Mouse (Mus musculus): ENCODE results near the gene Man1c1. TPM values are rescaled to one million over a fixed set of nuclear protein-coding genes. Genes with fewer than 3 reads are reported as not detected.
A peak's percentile ranks its signal among the peaks of the same experiment; 100 is the strongest.

Man1c1 gene
- polyA plus RNA-seq, 1 experiment from 2014 or later = 3.7 TPM

GRCm38 (mm10) chr4:134534932-134535786 is 168.9 kb downstream of the Man1c1 start, which contains the start of gene Mtfr1l:
Gene Mtfr1l (minus strand): TSS chr4:134535387.
- H3K4me2 ChIP-seq (replicated peaks; ENCODE audit: low read depth, low read length) = peak within 1 kb of the TSS; percentile 98
- H3K9me3 ChIP-seq (ENCODE audit: low read length) = no peaks in the 10 kb centered on the region
- peak within 1 kb of the TSS; percentile 88 for H3K9ac ChIP-seq (replicated peaks; ENCODE audit: low read length)
- peak within 1 kb of the TSS; percentile 92 for H3K27ac ChIP-seq (ENCODE audit: low read length)
- H3K4me1 ChIP-seq (ENCODE audit: insufficient read depth, low read length) = peaks cover 15% of the 10 kb centered on the region
- WGBS = under 1% methylated on average over 71 of the region's 71 CpGs
- peak; percentile 98 for ATAC-seq (ENCODE audit: low FRiP score, low TSS enrichment)
- peaks cover 19% of the 10 kb centered on the region for H3K36me3 ChIP-seq (ENCODE audit: insufficient read depth, low read length)
- H3K4me3 ChIP-seq (ENCODE audit: low read length) = peak within 1 kb of the TSS; percentile 92
- H3K27me3 ChIP-seq (ENCODE audit: insufficient read depth, low read length) = no peaks in the 10 kb centered on the region

DNA sequence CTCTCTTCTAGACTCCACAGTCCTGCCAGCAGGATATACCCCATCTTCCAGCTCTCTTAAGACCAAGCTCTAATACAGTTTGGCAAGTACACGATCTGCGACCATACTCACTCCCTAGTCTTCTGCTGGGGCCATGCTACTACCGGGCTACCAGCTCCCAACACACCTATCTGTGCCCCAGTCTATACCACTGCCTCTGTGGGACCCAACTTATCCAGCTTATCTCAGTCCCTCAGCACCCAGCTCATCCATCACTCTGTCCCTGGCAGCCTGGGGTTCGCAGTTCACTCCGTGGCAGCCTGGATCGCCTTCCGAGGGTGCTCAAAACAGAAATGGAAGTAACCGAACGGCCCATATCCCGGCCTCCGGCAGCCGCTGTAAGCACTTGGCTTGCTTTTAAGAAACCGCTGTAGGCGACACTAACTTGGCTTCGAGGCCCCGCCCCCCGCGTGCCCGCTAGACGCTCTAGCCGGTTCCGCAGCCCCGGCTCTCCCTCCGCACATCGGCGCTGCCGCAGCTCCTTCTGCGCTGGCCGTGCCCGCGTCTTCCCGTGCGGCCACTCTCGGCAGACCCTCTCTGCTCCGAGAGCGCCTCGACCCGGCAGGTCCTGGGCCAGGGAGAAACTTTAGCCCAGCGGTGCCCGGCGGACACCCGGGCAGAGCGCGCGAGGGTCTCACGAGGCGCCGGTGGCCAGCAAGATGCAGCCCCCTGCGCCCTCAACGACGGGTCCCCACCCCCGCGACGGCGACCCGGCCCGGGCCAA is 169.8 kb downstream of the Man1c1 start:
- peak overlapping the region; percentile 92 for H3K4me3 ChIP-seq (ENCODE audit: low read length)
- WGBS = under 1% methylated on average over 56 of the region's 57 CpGs
- no peaks in the 10 kb centered on the region for H3K9me3 ChIP-seq (ENCODE audit: low read length)
- H3K36me3 ChIP-seq (ENCODE audit: insufficient read depth, low read length) = peaks cover 18% of the 10 kb centered on the region; the same call in 1 of the 2 replicates
- peak overlapping the region; percentile 88 for H3K9ac ChIP-seq (replicated peaks; ENCODE audit: low read length)
- H3K4me2 ChIP-seq (replicated peaks; ENCODE audit: low read depth, low read length) = peak overlapping the region; percentile 98
- H3K4me1 ChIP-seq (ENCODE audit: insufficient read depth, low read length) = peaks cover 15% of the 10 kb centered on the region
- peak overlapping the region; percentile 92 for H3K27ac ChIP-seq (ENCODE audit: low read length)
- ATAC-seq (ENCODE audit: low FRiP score, low TSS enrichment) = peak; percentile 2; the same call in 1 of the 2 replicates
- H3K27me3 ChIP-seq (ENCODE audit: insufficient read depth, low read length) = no peaks in the 10 kb centered on the region

- ATAC-seq (ENCODE audit: low FRiP score, low TSS enrichment) = no peak
- peaks cover 15% of the 10 kb centered on the region for H3K4me1 ChIP-seq (ENCODE audit: insufficient read depth, low read length)
- no peak overlapping the region for H3K27ac ChIP-seq (ENCODE audit: low read length)
- H3K4me3 ChIP-seq (ENCODE audit: low read length) = peak overlapping the region; percentile 92; the same call in 1 of the 2 replicates
- 76% methylated on average over 4 of the region's 4 CpGs for WGBS
- H3K36me3 ChIP-seq (ENCODE audit: insufficient read depth, low read length) = peaks cover 19% of the 10 kb centered on the region
- no peaks in the 10 kb centered on the region for H3K27me3 ChIP-seq (ENCODE audit: insufficient read depth, low read length)
- H3K9ac ChIP-seq (replicated peaks; ENCODE audit: low read length) = peak overlapping the region; percentile 88
- no peaks in the 10 kb centered on the region for H3K9me3 ChIP-seq (ENCODE audit: low read length)
- peak overlapping the region; percentile 98 for H3K4me2 ChIP-seq (replicated peaks; ENCODE audit: low read depth, low read length)
Observed at GRCm38 (mm10) chr4:134533421-134533820, 170.7 kb downstream of the Man1c1 start.

DNA sequence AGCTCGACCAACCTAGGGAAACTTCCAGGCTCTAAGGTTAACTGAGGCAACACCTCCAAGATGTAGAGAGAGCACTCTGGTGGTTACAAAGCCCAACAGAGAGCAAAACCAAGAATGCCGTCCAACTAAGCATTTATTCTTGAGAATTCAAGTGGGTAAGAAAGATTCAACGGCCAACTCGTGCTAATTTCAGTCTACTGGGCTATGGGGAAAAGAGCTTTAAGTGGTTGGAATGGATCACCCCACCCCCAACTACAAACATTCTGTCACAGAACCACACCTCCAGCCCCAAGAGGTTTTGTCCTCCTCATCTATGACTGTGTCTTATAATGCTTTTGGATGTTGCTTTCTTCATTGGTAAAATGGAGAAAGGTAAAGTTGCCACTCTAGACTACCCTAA is 171.2 kb downstream of the Man1c1 start:
- Histone ChIP-seq H3K9me3 (ENCODE audit: low read length) (no peaks in the 10 kb centered on the region), H3K4me3 (ENCODE audit: low read length) (no peak overlapping the region), H3K27me3 (ENCODE audit: insufficient read depth, low read length) (no peaks in the 10 kb centered on the region), H3K4me2 (replicated peaks; ENCODE audit: low read depth, low read length) (no peak overlapping the region), H3K4me1 (ENCODE audit: insufficient read depth, low read length) (peaks cover 15% of the 10 kb centered on the region), H3K9ac (replicated peaks; ENCODE audit: low read length) (no peak overlapping the region), H3K27ac (ENCODE audit: low read length) (no peak overlapping the region), H3K36me3 (ENCODE audit: insufficient read depth, low read length) (peaks cover 23% of the 10 kb centered on the region)
- WGBS = 89% methylated on average over 4 of the region's 4 CpGs
- ATAC-seq (ENCODE audit: low FRiP score, low TSS enrichment) = no peak

GRCm38 (mm10) chr4:134526220-134526619 is 177.9 kb downstream of the Man1c1 start:
- no peak for ATAC-seq (ENCODE audit: low FRiP score, low TSS enrichment)
- WGBS = 81% methylated on average over 5 of the region's 5 CpGs
- Histone ChIP-seq H3K27me3 (ENCODE audit: insufficient read depth, low read length) (no peaks in the 10 kb centered on the region), H3K4me3 (ENCODE audit: low read length) (no peak overlapping the region), H3K9ac (replicated peaks; ENCODE audit: low read length) (no peak overlapping the region), H3K36me3 (ENCODE audit: insufficient read depth, low read length) (peaks cover 38% of the 10 kb centered on the region), H3K4me2 (replicated peaks; ENCODE audit: low read depth, low read length) (no peak overlapping the region), H3K4me1 (ENCODE audit: insufficient read depth, low read length) (no peaks in the 10 kb centered on the region), H3K27ac (ENCODE audit: low read length) (no peak overlapping the region), H3K9me3 (ENCODE audit: low read length) (no peaks in the 10 kb centered on the region)

- WGBS = 78% methylated on average over 5 of the region's 5 CpGs
Observed at GRCm38 (mm10) chr4:134525806-134526205, 178.3 kb downstream of the Man1c1 start.

DNA sequence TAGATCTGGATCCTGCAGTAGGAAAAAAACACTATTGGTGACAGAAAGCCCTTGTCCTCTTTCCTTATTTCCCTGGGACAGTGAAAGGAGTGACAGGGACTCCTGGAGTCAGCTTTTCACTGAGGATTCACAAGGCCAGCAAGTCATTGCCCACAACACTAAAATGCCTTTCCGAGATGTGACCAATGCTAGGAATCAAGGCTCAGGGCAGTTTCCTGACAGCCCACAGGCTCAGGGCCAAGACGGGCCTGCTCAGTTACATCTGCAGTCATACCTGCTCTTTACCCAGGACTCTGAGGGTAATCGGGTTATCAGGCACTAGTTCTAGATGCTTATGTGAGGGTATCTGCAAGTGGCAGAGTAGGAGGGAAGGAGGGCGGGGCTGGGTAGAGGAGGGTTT is 180.6 kb downstream of the Man1c1 start:
- no peaks in the 10 kb centered on the region for H3K27me3 ChIP-seq (ENCODE audit: insufficient read depth, low read length)
- ATAC-seq (ENCODE audit: low FRiP score, low TSS enrichment) = no peak
- no peak overlapping the region for H3K27ac ChIP-seq (ENCODE audit: low read length)
- no peak overlapping the region for H3K9ac ChIP-seq (replicated peaks; ENCODE audit: low read length)
- H3K9me3 ChIP-seq (ENCODE audit: low read length) = no peaks in the 10 kb centered on the region
- 92% methylated on average over 4 of the region's 4 CpGs for WGBS
- no peak overlapping the region for H3K4me2 ChIP-seq (replicated peaks; ENCODE audit: low read depth, low read length)
- no peaks in the 10 kb centered on the region for H3K4me1 ChIP-seq (ENCODE audit: insufficient read depth, low read length)
- H3K4me3 ChIP-seq (ENCODE audit: low read length) = no peak overlapping the region
- peaks cover 20% of the 10 kb centered on the region for H3K36me3 ChIP-seq (ENCODE audit: insufficient read depth, low read length)

More at GRCm38 (mm10) chr4:134525806-134526205, 178.3 kb downstream of the Man1c1 start:
- Histone ChIP-seq H3K4me2 (replicated peaks; ENCODE audit: low read depth, low read length) (no peak overlapping the region), H3K9ac (replicated peaks; ENCODE audit: low read length) (no peak overlapping the region), H3K9me3 (ENCODE audit: low read length) (no peaks in the 10 kb centered on the region), H3K27me3 (ENCODE audit: insufficient read depth, low read length) (no peaks in the 10 kb centered on the region), H3K4me3 (ENCODE audit: low read length) (no peak overlapping the region), H3K36me3 (ENCODE audit: insufficient read depth, low read length) (peaks cover 38% of the 10 kb centered on the region), H3K27ac (ENCODE audit: low read length) (no peak overlapping the region), H3K4me1 (ENCODE audit: insufficient read depth, low read length) (no peaks in the 10 kb centered on the region)
- ATAC-seq (ENCODE audit: low FRiP score, low TSS enrichment) = no peak

GRCm38 (mm10) chr4:134519281-134519680 is 184.8 kb downstream of the Man1c1 start:
- H3K9me3 ChIP-seq (ENCODE audit: low read length) = no peaks in the 10 kb centered on the region
- no peak overlapping the region for H3K9ac ChIP-seq (replicated peaks; ENCODE audit: low read length)
- H3K4me2 ChIP-seq (replicated peaks; ENCODE audit: low read depth, low read length) = no peak overlapping the region
- no peak for ATAC-seq (ENCODE audit: low FRiP score, low TSS enrichment)
- H3K27ac ChIP-seq (ENCODE audit: low read length) = no peak overlapping the region
- peaks cover 4% of the 10 kb centered on the region; the same call in 1 of the 2 replicates for H3K36me3 ChIP-seq (ENCODE audit: insufficient read depth, low read length)
- H3K4me3 ChIP-seq (ENCODE audit: low read length) = no peak overlapping the region
- H3K27me3 ChIP-seq (ENCODE audit: insufficient read depth, low read length) = no peaks in the 10 kb centered on the region
- H3K4me1 ChIP-seq (ENCODE audit: insufficient read depth, low read length) = no peaks in the 10 kb centered on the region

GRCm38 (mm10) chr4:134518541-134518940 is 185.5 kb downstream of the Man1c1 start:
- no peak overlapping the region for H3K4me3 ChIP-seq (ENCODE audit: low read length)
- peaks cover 4% of the 10 kb centered on the region; the same call in 1 of the 2 replicates for H3K36me3 ChIP-seq (ENCODE audit: insufficient read depth, low read length)
- H3K9me3 ChIP-seq (ENCODE audit: low read length) = no peaks in the 10 kb centered on the region
- no peak overlapping the region for H3K4me2 ChIP-seq (replicated peaks; ENCODE audit: low read depth, low read length)
- H3K9ac ChIP-seq (replicated peaks; ENCODE audit: low read length) = no peak overlapping the region
- no peaks in the 10 kb centered on the region for H3K27me3 ChIP-seq (ENCODE audit: insufficient read depth, low read length)
- 91% methylated on average over 4 of the region's 4 CpGs for WGBS
- no peaks in the 10 kb centered on the region for H3K4me1 ChIP-seq (ENCODE audit: insufficient read depth, low read length)
- no peak for ATAC-seq (ENCODE audit: low FRiP score, low TSS enrichment)
- H3K27ac ChIP-seq (ENCODE audit: low read length) = no peak overlapping the region

All from kidney, embryonic 16.5 days (tissue).